Mouse (Mus musculus): ENCODE measurements around the gene Epha1.

DNA sequence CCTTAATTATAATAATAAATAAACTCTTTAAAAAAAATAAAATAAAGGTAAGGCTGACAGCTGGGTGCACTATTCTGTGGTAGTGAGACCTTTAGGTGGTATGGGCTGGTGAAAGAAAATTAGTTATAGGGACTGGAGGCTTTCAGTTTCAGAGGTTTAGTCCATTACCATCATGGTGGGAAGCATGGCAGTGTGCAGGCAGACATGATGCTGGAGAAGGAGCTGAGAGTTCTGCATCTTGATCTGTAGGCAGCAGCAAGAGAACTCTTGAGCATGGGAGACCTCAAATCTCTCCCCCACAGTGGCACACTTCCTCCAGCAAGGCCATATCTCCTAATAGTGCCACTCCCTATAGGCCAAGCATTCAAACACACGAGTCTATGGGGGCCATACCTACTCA lies 30.9 kb downstream of the Epha1 start:
- no peak for TF ChIP-seq CTCF (IDR thresholded peaks at IDR 0.05; ENCODE audit: low read depth)
- no peak for TF ChIP-seq EP300 (IDR thresholded peaks at IDR 0.05; ENCODE audit: low read depth)
